Mouse (Mus musculus) thymus, postnatal 36 days (tissue): Measurements from ENCODE around the gene Klk1b27.
"Not testable (repeated sequence)": the region's sequence is repeated elsewhere in the genome, so short reads cannot be mapped to it uniquely, and the experiment has no call there.

Experiments used
- DNase-seq, 2 experiments: peaks; one replicate each; pipeline ENCODE4 v3.0.0; 2022; ENCODE audit warnings: mixed read lengths in 2 of 2

Gene Klk1b27

DNA sequence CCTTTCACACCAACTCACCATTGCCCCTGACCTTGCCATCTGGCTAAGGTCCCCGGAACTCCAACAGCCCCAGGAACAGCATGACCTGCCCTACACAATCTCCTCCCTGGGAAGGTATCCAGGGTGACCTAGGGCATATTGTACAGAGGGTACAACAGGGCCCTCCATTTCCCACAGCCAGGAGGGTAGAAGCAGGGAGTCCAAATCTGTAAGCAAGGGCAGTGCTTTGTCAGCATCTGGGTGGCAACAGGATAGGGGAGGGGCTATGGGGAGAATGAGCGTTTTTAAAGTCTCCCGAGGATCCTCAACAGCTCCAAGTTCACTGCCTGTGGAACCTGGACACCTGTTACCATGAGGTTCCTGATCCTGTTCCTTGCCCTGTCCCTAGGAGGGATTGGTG is at the start of gene Klk1b27:
Gene Klk1b27 (plus strand): TSS at position 301 of the 400 bp plus-strand sequence.
- DNase-seq, result not testable (repeated sequence)

DNA sequence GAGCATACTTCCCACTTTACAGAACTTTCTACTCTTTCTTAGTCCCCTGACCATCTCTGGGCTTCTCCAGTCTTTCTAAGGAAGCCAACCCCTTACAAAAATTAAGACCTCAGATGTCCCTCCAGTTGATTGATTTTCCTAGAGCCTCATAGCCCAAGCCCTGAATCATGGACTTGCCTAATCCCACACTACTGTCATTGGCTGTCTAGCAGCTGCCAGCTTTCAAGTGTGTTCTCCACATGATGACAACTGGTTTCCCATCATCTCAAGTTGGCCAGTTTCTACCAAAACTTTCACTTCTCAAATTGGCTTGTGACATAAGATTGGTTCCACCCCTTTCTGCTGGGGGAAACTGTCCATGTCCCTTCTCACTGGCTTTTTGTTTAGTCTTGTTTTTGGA is 47.2 kb upstream of the Klk1b27 start:
- no peak for DNase-seq

DNA sequence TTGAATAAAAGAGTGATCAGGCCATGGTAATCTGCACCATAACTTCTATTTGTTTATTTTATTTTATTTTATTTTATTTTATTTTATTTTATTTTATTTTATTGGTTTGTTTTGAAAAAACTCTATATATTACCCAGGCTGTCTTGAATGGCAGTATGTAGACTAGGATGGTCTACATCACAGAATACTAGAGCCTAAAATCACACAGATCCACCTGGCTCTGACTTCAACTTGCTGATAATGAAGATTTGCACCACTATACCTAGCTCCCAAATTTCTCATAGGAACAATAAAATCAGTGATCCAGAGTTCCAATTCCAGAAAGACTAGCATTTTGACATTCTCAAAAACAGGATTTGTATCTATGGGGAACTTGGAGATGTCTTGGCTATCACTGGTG is 40.2 kb upstream of the Klk1b27 start, which contains the start of gene Klk1b26:
Gene Klk1b26 (plus strand): TSS at position 301 of the 400 bp plus-strand sequence.
- not testable (repeated sequence) for DNase-seq

DNA sequence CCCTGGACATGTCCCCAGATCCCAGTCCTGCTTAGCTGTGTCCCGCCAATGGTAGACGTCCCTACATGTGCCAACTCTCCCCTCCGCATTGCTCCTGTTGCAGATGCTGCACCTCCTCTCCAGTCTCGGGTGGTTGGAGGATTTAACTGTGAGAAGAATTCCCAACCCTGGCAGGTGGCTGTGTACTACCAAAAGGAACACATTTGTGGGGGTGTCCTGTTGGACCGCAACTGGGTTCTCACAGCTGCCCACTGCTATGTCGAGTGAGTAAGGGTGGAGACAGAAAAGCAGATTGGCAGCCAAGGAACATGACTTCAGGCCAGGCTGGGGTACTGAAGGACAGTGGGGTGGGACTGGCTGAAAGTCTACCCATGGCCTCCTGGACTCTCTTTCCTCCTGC is 37.4 kb upstream of the Klk1b27 start:
- DNase-seq, result not testable (repeated sequence)

DNA sequence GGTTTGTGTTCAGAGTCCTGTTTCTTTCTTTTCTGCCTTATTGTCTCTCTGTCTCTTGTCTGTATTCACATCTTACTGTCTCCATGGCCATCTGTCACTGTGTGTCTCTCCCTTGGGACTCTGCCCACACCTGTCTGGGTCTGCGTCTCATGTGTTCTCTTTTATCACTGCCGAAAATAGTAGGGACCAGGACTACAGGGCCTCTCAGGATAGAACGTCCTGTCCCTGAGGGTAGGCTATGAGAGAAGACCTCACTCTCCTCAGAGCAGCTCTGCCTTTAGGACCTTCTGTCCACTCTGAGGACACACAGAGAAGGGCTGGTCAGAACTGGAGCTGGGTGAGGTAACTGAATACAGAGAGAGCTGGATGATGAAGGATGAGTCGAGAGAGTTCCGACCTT is 37.0 kb upstream of the Klk1b27 start:
- no peak for DNase-seq

DNA sequence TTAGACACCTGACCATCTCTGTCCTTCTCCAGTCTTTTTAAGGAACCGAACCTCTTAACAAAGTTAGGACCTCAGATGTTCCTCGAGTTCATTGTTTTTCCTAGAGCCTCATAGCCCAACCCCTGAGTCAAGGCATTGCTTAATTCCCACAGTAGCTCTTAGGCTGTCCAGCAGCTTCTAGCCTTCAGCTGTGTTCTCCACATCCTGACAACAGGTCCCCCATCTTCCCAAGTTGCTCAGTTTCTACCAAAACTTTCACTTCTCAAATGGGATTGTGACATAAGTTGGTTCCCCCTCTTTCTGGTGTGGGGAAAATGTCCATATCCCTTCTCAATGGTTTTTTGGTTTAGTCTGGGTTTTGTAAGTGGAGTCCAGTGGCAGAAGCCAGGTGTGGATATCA is 20.0 kb downstream of the Klk1b27 start:
- no peak for DNase-seq

DNA sequence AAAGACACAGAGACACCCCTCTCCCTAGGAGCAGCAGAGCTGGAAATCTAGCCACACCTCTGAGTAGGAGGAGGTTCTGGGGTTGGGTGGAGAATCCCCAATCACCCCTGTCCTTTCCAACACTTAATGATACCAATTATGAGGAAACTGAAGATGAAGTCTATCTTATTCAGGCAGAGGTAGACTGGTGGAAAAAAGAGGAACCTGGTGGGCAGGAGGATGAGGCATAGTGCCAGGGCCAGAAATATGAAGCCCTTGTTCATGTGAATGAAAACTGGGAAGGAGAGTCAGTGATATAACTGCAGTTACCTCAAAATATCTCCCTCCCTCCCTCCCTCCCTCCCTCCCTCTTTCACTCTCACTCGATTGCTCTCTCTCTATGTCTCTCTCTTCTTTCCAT is 25.6 kb downstream of the Klk1b27 start:
- DNase-seq, result no peak

DNA sequence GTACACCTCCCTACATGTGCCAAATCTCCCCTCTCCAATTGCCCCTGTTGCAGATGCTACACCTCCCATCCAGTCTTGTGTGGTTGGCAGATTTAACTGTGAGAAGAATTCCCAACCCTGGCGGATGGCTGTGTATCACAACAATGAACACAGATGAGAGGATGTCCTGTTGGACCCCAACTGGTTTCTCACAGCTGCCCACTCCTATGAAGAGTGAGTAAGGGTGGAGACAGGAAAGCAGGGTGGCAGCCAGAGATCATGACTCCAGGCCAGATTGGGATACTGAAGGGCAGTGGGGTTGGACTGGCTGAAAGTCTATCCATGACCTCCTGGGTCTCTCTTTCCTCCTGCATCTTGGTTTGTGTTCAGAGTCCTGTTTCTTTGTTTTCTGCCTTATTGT is 44.0 kb downstream of the Klk1b27 start:
- DNase-seq, result no peak

DNA sequence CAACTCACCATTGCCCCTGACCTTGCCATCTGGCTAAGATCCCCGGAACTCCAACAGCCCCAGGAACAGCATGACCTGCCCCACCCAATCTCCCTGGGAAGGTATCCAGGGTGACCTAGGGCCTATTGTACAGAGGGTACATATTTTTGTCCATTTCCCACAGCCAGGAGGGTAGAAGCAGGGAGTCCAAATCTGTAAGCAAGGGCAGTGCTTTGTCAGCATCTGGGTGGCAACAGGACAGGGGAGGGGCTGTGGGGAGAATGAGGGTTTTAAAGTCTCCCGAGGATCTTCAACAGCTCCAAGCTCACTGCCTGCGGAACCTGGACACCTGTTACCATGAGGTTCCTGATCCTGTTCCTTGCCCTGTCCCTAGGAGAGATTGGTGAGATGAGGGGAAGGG is 49.9 kb downstream of the Klk1b27 start, which contains the start of gene Klk1b21:
Gene Klk1b21 (plus strand): TSS at position 301 of the 400 bp plus-strand sequence.
- DNase-seq, result not testable (repeated sequence)
